Mouse (Mus musculus): ENCODE data around the gene Zbtb40.

Zbtb40 gene

GRCm38 (mm10) chr4:137033115-137033887 is 15.3 kb downstream of the Zbtb40 start:
- in situ Hi-C loops (cut with MboI, MseI) = no loop called here

DNA sequence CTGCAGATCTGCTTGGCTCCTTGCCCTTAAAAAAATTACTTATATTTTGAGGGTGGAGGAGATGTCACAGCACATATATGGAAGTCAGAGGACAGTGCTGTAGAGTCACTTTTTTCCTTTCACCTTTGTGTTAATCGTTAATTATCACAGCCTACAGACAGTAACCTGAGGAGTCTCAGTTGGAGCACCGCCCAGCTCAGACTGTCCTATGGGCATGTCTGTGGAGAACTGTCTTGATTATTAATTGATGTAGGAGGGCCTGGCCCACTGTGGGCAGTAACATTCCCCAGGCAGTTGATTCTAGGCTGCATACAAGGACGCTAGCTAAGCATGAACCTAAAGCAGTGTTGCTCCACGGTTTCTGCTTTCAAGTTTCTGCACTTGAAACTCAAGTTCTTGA is 16.1 kb downstream of the Zbtb40 start:
- in situ Hi-C loops (cut with MboI, MseI) = no loop called here

DNA sequence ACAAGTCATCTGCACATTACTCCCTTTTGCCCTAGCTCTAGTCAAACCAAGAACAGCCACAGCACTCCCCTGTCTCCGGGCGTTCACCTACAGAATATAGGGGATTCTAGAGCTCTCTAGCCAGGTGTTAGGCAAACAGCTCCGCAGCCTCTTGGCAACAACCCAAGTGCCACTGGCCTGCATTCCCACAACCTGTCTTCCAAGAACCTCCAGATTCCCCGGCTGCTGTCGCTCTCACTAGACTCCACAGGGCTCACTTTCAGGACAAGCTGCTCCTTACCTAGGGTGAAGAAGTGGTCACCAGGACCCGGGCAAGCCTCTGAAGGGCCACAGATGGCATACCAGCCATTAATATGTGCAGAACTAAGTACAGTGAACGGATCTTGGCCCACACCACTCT is 17.3 kb downstream of the Zbtb40 start:
- in situ Hi-C loops (cut with MboI, MseI) = no loop called here

- in situ Hi-C loops (cut with MboI, MseI) = no loop called here
Measured at GRCm38 (mm10) chr4:137029348-137029747, 19.3 kb downstream of the Zbtb40 start.

DNA sequence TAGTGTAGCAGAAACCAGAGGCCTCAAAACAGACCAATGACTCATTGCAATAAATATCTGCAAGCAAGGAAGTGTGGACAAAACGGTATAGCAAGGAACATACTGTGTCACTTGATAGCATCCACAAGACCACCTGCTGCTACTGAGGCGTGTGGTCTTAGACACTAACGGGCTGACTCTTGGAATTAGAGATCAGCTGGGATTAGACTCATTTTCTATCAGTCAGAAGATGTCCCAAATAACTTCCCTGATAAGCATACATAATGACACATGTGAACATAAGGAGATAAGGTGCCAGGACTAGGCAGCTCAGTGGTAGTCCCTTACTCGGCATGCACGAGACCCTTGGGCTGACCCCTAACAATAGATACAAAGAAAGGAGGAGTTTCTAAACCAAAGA is 21.6 kb downstream of the Zbtb40 start:
- in situ Hi-C loops (cut with MboI, MseI) = no loop called here

DNA sequence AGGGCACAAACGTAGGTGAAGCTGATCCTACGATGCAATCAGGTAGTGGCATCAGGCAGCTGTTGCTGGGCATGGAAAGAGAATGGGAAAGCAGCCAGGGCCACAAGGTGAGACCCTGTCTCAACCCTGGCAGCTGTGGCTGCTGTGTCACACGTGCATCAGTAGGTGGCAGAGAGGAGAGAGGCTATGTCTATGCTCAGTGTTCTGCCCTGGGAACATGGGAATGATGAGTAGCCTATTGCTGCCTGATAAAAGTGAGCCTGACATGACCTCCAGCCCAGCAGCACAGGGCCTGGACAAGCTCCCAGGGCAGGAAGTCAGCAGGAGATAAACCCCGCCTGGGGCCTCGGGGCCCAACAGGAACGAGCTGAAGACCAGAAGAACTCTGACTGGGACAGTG is 23.0 kb downstream of the Zbtb40 start:
- in situ Hi-C loops (cut with MboI, MseI) = no loop called here

GRCm38 (mm10) chr4:137025133-137025532 is 23.5 kb downstream of the Zbtb40 start:
- in situ Hi-C loops (cut with MboI, MseI) = no loop called here

GRCm38 (mm10) chr4:137020065-137020464 is 28.5 kb downstream of the Zbtb40 start:
- in situ Hi-C loops (cut with MboI, MseI) = no loop called here

DNA sequence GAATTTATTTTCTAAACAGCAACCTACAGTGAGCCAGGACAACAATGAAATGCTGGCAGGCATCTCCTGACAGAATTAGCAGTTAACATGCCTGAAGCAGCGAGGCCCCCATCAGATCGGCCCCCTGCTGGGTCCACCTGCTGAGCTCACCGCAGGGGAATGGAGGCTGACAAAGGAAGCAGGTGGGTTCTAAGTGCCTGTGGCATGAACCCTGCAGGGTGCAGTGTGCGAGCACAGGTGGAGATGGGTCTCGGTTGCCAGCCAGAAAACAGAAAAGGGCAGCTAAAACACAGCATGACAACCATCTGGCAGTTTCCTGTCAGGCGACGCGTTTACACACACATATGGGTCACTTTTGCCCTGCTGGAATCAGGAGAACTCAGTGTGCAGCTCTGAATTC is 32.7 kb downstream of the Zbtb40 start:
- in situ Hi-C loops (cut with MboI, MseI) = no loop called here

DNA sequence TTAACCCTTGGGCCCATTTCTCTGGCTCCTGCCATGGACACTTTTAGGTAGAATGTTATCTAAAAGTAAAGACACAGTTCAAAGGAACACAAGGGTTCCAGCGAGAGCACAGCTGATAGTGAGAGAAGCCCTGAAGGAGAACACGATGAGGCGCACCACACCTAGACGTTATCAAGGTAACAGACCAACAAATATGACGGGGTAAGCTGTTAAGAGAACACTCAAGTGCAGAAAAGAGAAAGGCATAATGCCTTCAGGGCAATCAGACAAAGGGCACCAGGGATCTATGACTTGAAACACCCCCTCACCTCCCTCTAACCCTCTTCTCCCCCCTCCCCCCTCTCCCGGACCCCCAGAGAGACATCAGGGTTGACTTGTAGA is 33.1 kb downstream of the Zbtb40 start:
- in situ Hi-C loops (cut with MboI, MseI) = no loop called here

- in situ Hi-C loops (cut with MboI, MseI) = no loop called here
Measured at GRCm38 (mm10) chr4:137014654-137015475, 33.7 kb downstream of the Zbtb40 start.

- in situ Hi-C loops (cut with MboI, MseI) = no loop called here
Measured at GRCm38 (mm10) chr4:137014124-137014523, 34.5 kb downstream of the Zbtb40 start.

GRCm38 (mm10) chr4:137006966-137007365 is 41.6 kb downstream of the Zbtb40 start:
- in situ Hi-C loops (cut with MboI, MseI) = no loop called here

- in situ Hi-C loops (cut with MboI, MseI) = no loop called here
Measured at GRCm38 (mm10) chr4:137001825-137002224, 46.8 kb downstream of the Zbtb40 start.

DNA sequence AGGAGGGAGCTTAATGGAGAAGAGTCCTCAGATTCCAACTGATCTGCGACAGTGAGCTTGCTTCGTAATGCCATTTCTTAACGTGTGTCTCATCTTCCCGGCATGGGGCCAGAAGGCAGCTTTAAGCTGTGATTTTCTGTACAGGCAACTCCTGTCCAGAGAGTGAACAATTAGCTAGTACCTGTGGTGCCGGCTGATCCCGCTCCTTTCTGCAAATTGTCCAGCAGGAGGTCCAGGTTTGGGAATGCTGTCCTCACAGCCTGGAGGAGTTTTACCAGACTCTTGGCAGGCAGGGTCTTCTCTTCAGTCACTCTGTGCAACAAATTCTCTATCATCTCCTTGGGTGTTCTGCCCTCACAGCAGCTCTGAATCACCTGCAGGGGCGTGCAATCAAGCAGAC is 47.6 kb downstream of the Zbtb40 start:
- in situ Hi-C loops (cut with MboI, MseI) = no loop called here

DNA sequence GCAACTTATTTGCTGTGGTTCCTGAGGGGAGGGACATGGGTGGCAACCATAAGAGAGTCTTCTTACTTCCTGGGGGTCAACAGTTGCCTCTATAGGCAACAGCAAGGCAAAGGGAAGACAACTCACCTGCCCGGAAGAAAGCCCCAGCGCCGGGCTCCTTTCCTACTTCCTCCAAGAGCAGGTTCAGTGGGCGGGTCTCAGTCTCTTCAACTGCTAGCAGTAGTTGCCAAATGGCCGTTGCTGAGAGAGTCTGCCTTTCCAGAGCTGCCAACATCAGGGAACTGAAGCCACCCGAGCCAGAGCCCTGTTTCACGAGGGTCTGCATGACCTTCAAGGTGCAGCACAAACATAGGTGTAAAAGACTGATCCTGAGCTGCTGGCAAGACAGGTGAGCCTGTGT is 50.2 kb downstream of the Zbtb40 start:
- in situ Hi-C loops (cut with MboI, MseI) = no loop called here

DNA sequence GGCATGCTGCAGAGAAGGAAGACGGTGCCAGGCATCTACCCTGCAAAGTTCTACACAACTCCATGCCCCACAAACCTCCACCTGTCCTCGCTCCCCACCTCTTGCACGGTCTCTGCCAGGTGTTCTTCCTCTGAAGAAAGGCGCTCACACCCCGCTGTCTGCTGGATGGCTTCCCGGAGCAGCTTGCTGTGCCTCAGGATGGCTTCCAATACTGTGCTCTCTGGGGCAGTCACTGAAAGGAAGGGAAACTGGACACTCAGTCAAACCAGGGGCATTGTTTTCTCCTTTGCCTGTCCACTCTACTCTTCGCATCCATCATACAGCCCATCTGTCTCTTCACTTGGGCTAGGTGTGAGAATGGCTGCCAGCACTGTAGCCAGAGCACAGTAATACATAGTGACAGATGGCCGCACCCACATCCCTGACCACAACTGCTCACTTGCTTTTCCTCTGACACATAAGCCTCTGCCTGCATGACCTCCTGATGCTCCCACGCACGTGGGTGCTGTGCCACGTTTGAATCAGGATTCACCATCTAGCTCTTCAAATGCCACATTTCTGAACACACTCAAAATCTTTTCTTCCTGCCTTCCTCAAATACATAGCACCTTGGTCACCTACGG is 50.8 kb downstream of the Zbtb40 start:
- in situ Hi-C loops (cut with MboI, MseI) = no loop called here

DNA sequence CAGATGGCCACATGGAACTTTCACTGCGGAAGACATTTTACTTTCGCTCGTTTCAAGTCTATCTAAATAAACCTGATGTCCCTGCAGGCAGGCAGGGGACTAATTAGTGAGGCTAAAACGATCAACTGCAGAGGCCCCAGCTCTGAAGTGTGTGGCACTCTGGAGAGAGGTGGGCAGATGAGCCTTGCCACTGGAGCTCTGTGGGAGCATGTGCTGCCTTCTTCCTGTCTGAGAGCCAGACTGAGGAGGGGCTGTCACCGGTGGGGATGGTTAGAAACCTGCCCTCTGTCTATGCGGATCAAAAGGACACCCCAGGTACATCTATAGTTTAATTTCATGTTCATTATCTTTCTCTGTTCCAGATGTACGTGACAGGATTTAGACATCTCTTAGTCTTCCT is 51.7 kb downstream of the Zbtb40 start:
- in situ Hi-C loops (cut with MboI, MseI) = no loop called here

DNA sequence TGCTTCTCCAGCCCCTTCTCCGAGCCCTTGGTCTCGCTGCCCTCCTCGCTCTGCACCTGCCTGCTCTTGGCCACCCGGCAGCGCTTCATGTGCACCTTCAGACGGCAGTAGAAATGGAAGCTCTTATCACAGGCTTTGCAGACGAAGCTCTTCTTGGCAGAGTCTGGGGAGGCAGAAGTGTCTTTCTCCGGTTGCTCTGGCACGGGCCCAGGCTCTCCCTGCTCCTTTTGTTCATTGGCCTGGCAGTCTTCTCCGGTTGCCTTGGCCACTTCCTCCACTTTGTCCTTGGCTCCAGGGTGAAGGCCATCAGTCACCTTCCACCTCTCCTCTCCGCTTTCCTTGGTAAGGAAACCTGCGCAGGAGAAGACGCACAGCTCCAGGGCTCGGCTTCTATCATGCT is 53.2 kb downstream of the Zbtb40 start:
- in situ Hi-C loops (cut with MboI, MseI) = no loop called here

DNA sequence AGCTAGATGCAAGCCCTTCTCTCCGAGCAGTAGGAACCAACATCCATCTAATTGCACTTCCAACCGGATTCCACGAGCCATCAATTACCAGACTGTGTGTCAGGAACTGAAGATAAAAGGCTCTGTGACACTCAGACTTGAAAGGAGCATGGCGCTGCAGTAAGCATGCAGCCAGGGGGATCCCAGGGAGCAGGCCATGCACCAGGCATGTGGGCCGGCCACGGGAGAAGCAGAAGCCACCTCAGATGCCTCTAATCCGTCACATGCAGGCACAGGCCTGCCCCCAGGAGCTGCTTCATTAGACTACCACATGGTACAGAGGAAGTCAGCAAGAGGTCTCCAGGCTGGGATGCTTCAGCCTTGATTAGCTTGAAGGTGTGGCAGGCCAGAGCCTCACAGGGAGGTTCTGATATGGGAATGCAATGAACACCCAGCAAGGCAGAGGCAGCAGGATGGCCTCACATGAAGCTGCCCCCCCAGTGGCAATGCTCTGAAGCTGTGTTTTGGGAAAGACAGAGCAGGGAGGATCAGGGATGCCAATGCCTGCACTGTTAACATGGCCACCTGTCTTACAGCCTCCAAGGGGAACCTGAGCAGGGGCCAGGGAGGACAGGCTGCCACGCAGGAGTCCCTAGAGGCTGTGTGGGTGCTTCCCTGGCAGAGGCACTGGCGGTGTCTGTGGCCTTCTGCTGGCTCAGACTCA is 66.5 kb downstream of the Zbtb40 start:
- in situ Hi-C loops (cut with MboI, MseI) = no loop called here

DNA sequence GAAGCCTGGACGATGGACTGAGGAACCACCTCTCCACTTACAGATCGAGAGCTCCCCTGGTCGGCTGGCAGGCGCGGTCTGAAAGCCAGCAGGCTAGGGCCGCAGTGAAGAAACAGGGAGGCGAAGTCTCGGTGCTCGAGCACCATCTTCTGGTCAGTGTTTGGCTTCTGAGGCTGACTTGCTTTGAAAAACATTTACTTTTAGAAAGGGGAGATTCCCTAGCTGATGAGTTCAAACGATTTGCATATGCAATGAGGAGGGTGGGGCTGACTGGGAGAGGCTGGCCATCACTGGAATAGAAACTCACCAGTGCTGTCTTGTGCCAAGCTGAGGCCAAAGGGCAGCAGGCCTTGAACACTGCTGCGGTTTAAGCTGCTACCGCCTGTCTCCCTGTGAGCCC is 67.3 kb downstream of the Zbtb40 start:
- in situ Hi-C loops (cut with MboI, MseI) = no loop called here

DNA sequence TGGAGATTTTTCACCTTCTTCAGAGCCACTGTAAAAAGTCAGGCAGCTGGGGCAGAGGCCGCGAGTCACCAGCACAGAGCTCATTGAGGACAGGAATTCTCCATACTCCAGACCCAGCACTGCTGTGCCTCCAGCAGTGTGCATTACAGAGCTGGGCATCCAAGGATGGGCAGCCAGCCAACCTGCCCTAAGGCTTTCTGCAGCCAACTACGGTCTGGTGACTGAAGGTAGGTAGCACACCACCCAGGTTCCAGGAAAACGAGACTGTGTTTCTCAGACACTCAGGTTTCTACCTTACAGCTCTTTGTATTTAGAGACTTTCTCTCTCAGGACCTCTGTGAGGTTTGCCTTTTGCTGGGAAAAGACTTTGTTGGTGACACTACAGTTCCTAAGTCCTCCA is 67.7 kb downstream of the Zbtb40 start:
- in situ Hi-C loops (cut with MboI, MseI) = no loop called here

Data from T-helper 2 cell (primary cell).